Mouse (Mus musculus): Measurements from ENCODE around the gene Entpd8. TPM values are rescaled to one million over a fixed set of nuclear protein-coding genes. Genes with fewer than 3 reads are reported as not detected.

The Entpd8 gene
- polyA plus RNA-seq, 1 experiment from 2014 or later: 7.3 TPM

- H3K4me1 ChIP-seq (replicated peaks; ENCODE audit: control insufficient read depth, insufficient read depth, low read length): peaks cover 15% of the 10 kb centered on the region; the same call in 1 of the 2 replicates
- no peaks in the 10 kb centered on the region for H3K9me3 ChIP-seq (ENCODE audit: control insufficient read depth, low read length)
- WGBS: 66% methylated on average over 2 of the region's 2 CpGs
- DNase-seq (ENCODE audit: low spot score) (no peak), ATAC-seq (replicated peaks; ENCODE audit: low FRiP score, low TSS enrichment, low read depth) (no peak)
- no peak overlapping the region for H3K4me3 ChIP-seq (ENCODE audit: low read depth, low read length)
- H3K27ac ChIP-seq (ENCODE audit: low read depth): no peak overlapping the region
- H3K27me3 ChIP-seq (replicated peaks; ENCODE audit: control insufficient read depth, insufficient read depth, low read length): no peaks in the 10 kb centered on the region
- H3K36me3 ChIP-seq (ENCODE audit: control insufficient read depth, insufficient read depth, low read length): no peaks in the 10 kb centered on the region
- no peak overlapping the region for H3K9ac ChIP-seq (ENCODE audit: low read length)
- H3K4me2 ChIP-seq (ENCODE audit: low read length): no peak overlapping the region
Observed at GRCm38 (mm10) chr2:25122666-25123065, 42.6 kb downstream of the Entpd8 start.

GRCm38 (mm10) chr2:25123527-25123926, 43.4 kb downstream of the Entpd8 start:
- Histone ChIP-seq H3K36me3 (ENCODE audit: control insufficient read depth, insufficient read depth, low read length) (no peaks in the 10 kb centered on the region), H3K4me1 (replicated peaks; ENCODE audit: control insufficient read depth, insufficient read depth, low read length) (peaks cover 15% of the 10 kb centered on the region; the same call in 1 of the 2 replicates), H3K4me3 (ENCODE audit: low read depth, low read length) (no peak overlapping the region), H3K9ac (ENCODE audit: low read length) (no peak overlapping the region), H3K9me3 (ENCODE audit: control insufficient read depth, low read length) (no peaks in the 10 kb centered on the region), H3K27ac (ENCODE audit: low read depth) (no peak overlapping the region), H3K27me3 (replicated peaks; ENCODE audit: control insufficient read depth, insufficient read depth, low read length) (no peaks in the 10 kb centered on the region), H3K4me2 (ENCODE audit: low read length) (no peak overlapping the region)
- ATAC-seq (replicated peaks; ENCODE audit: low FRiP score, low TSS enrichment, low read depth) (no peak), DNase-seq (ENCODE audit: low spot score) (no peak)
- WGBS: 68% methylated on average over 5 of the region's 5 CpGs

GRCm38 (mm10) chr2:25124411-25124810, 44.3 kb downstream of the Entpd8 start:
- WGBS: 55% methylated on average over 3 of the region's 3 CpGs
- Histone ChIP-seq H3K4me1 (replicated peaks; ENCODE audit: control insufficient read depth, insufficient read depth, low read length) (peaks cover 15% of the 10 kb centered on the region; the same call in 1 of the 2 replicates), H3K4me2 (ENCODE audit: low read length) (no peak overlapping the region), H3K9ac (ENCODE audit: low read length) (no peak overlapping the region), H3K27me3 (replicated peaks; ENCODE audit: control insufficient read depth, insufficient read depth, low read length) (no peaks in the 10 kb centered on the region), H3K27ac (ENCODE audit: low read depth) (no peak overlapping the region), H3K9me3 (ENCODE audit: control insufficient read depth, low read length) (no peaks in the 10 kb centered on the region), H3K36me3 (ENCODE audit: control insufficient read depth, insufficient read depth, low read length) (no peaks in the 10 kb centered on the region), H3K4me3 (ENCODE audit: low read depth, low read length) (no peak overlapping the region)
- no peak for DNase-seq (ENCODE audit: low spot score)
- ATAC-seq (replicated peaks; ENCODE audit: low FRiP score, low TSS enrichment, low read depth): no peak

- H3K27me3 ChIP-seq (replicated peaks; ENCODE audit: control insufficient read depth, insufficient read depth, low read length): no peaks in the 10 kb centered on the region
- peaks cover 15% of the 10 kb centered on the region; the same call in 1 of the 2 replicates for H3K4me1 ChIP-seq (replicated peaks; ENCODE audit: control insufficient read depth, insufficient read depth, low read length)
- no peak overlapping the region for H3K4me2 ChIP-seq (ENCODE audit: low read length)
- no peak overlapping the region for H3K27ac ChIP-seq (ENCODE audit: low read depth)
- H3K4me3 ChIP-seq (ENCODE audit: low read depth, low read length): no peak overlapping the region
- no peak overlapping the region for H3K9ac ChIP-seq (ENCODE audit: low read length)
- H3K36me3 ChIP-seq (ENCODE audit: control insufficient read depth, insufficient read depth, low read length): no peaks in the 10 kb centered on the region
- H3K9me3 ChIP-seq (ENCODE audit: control insufficient read depth, low read length): no peaks in the 10 kb centered on the region
- ATAC-seq (replicated peaks; ENCODE audit: low FRiP score, low TSS enrichment, low read depth) (no peak), DNase-seq (ENCODE audit: low spot score) (no peak)
- 86% methylated on average over 6 of the region's 6 CpGs for WGBS
Observed at GRCm38 (mm10) chr2:25125146-25125545, 45.0 kb downstream of the Entpd8 start.

DNA sequence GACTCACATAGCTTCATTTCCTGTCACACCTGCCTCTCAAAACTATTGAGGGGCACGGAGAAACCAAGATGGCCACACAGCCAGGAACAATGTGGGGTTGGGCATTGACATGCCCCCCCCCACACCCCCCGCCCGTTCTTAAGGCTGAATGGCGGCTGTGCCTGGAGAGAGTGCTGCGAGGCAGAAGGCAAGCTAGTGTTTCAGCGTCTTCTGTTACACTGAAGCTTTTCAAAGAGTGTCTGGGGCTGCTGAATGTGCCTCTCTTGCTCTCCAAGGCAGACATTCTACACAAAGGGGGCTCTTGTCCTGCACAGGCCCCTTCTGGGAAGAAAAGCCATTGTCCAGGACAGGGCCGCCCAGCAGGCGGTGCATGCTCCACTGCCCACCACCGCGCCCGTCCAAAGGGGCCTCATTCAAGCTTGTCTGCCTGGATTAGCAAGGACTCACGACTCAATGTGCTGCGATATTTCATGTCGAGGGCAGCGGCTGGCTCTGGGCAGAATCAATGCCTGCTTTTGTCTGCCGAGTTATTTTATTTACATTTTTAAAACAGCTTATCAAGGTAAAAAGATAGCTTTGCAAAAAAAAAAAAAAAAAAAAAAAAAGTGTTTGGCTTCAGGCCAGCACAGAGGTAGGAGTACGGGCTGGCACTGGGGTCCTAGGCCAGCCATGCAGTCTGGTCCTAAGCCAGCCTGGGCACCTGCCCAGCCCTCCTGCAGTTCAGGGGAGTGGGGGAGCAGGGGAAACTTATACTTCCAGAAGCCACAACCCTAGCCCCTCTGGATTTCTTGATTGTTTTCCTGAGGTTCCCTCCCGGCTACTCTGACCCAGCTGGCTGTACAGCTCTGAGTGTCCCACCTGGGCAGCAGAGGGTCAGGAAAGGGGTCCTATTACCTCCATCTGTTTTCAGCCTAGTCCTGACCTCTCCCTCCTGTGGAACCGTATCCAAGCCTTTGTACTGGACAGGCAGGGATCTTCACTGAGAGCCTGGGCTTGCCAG, 46.2 kb downstream of the Entpd8 start:
- H3K4me3 ChIP-seq (ENCODE audit: low read depth, low read length): no peak overlapping the region
- H3K36me3 ChIP-seq (ENCODE audit: control insufficient read depth, insufficient read depth, low read length): no peaks in the 10 kb centered on the region
- WGBS: 50% methylated on average over 19 of the region's 19 CpGs
- no peak overlapping the region for H3K4me2 ChIP-seq (ENCODE audit: low read length)
- H3K27ac ChIP-seq (ENCODE audit: low read depth): peak overlapping the region; percentile 69
- peaks cover 15% of the 10 kb centered on the region; the same call in 1 of the 2 replicates for H3K4me1 ChIP-seq (replicated peaks; ENCODE audit: control insufficient read depth, insufficient read depth, low read length)
- DNase-seq (ENCODE audit: low spot score) (peak; percentile 68), ATAC-seq (replicated peaks; ENCODE audit: low FRiP score, low TSS enrichment, low read depth) (peak; percentile 51)
- no peaks in the 10 kb centered on the region for H3K27me3 ChIP-seq (replicated peaks; ENCODE audit: control insufficient read depth, insufficient read depth, low read length)
- no peaks in the 10 kb centered on the region for H3K9me3 ChIP-seq (ENCODE audit: control insufficient read depth, low read length)
- H3K9ac ChIP-seq (ENCODE audit: low read length): no peak overlapping the region

DNA sequence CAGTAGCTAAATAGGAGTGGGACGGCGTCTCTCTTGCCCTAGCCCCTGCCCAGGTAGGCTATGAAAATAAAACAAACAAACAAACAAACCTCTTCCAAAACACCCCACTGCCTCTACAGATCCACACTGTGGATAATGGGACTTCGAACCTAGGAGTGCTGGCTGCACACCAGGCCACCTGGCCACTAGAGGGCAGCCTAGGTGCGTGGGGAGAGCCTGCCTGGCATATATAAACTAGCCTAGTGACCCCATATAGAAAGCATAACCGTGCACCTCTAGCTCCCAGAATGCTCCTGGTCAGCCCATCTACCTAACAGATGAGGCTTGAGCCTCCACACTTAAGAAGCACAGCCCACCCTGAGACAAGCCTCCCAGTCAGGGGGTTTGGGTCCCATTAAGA, 47.1 kb downstream of the Entpd8 start:
- Histone ChIP-seq H3K4me3 (ENCODE audit: low read depth, low read length) (no peak overlapping the region), H3K9ac (ENCODE audit: low read length) (no peak overlapping the region), H3K4me1 (replicated peaks; ENCODE audit: control insufficient read depth, insufficient read depth, low read length) (peaks cover 15% of the 10 kb centered on the region; the same call in 1 of the 2 replicates), H3K36me3 (ENCODE audit: control insufficient read depth, insufficient read depth, low read length) (no peaks in the 10 kb centered on the region), H3K4me2 (ENCODE audit: low read length) (no peak overlapping the region), H3K27ac (ENCODE audit: low read depth) (no peak overlapping the region), H3K27me3 (replicated peaks; ENCODE audit: control insufficient read depth, insufficient read depth, low read length) (no peaks in the 10 kb centered on the region), H3K9me3 (ENCODE audit: control insufficient read depth, low read length) (no peaks in the 10 kb centered on the region)
- DNase-seq (ENCODE audit: low spot score) (peak; percentile 76), ATAC-seq (replicated peaks; ENCODE audit: low FRiP score, low TSS enrichment, low read depth) (peak; percentile 38; the same call in 1 of the 2 replicates)
- WGBS: 39% methylated on average over 5 of the region's 5 CpGs

DNA sequence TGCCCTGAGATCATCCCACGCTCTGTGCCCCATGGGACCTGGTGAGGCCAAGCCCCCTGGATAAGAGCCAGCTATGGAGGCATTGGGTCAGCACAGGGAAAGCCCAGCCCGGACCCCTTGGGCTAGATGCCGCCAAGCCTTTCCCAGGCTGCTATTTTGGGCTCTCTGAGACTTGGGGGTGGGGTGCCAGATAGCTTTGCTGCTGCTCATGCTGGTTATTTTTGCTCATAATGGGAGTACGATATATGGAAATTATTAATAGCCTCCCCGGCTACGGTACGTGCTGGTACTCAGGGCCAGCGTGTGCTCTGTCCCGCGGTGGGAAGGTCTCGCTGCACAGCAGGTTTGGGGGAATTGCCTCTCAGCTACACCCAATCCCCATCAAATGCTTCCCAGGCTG, 48.0 kb downstream of the Entpd8 start:
- no peak for ATAC-seq (replicated peaks; ENCODE audit: low FRiP score, low TSS enrichment, low read depth)
- WGBS: 75% methylated on average over 11 of the region's 11 CpGs
- peaks cover 15% of the 10 kb centered on the region; the same call in 1 of the 2 replicates for H3K4me1 ChIP-seq (replicated peaks; ENCODE audit: control insufficient read depth, insufficient read depth, low read length)
- H3K4me2 ChIP-seq (ENCODE audit: low read length): no peak overlapping the region
- no peak overlapping the region for H3K4me3 ChIP-seq (ENCODE audit: low read depth, low read length)
- no peak for DNase-seq (ENCODE audit: low spot score)
- no peaks in the 10 kb centered on the region for H3K9me3 ChIP-seq (ENCODE audit: control insufficient read depth, low read length)
- no peaks in the 10 kb centered on the region for H3K36me3 ChIP-seq (ENCODE audit: control insufficient read depth, insufficient read depth, low read length)
- no peak overlapping the region for H3K9ac ChIP-seq (ENCODE audit: low read length)
- no peak overlapping the region for H3K27ac ChIP-seq (ENCODE audit: low read depth)
- H3K27me3 ChIP-seq (replicated peaks; ENCODE audit: control insufficient read depth, insufficient read depth, low read length): no peaks in the 10 kb centered on the region

GRCm38 (mm10) chr2:25131601-25132000, 51.5 kb downstream of the Entpd8 start:
- H3K9ac ChIP-seq (ENCODE audit: low read length): no peak overlapping the region

More at GRCm38 (mm10) chr2:25131601-25132000, 51.5 kb downstream of the Entpd8 start:
- 82% methylated on average over 9 of the region's 9 CpGs for WGBS
- Histone ChIP-seq H3K36me3 (ENCODE audit: control insufficient read depth, insufficient read depth, low read length) (no peaks in the 10 kb centered on the region), H3K9me3 (ENCODE audit: control insufficient read depth, low read length) (no peaks in the 10 kb centered on the region), H3K4me1 (replicated peaks; ENCODE audit: control insufficient read depth, insufficient read depth, low read length) (peaks cover 2% of the 10 kb centered on the region; the same call in 1 of the 2 replicates), H3K4me3 (ENCODE audit: low read depth, low read length) (no peak overlapping the region), H3K4me2 (ENCODE audit: low read length) (no peak overlapping the region), H3K27me3 (replicated peaks; ENCODE audit: control insufficient read depth, insufficient read depth, low read length) (no peaks in the 10 kb centered on the region), H3K27ac (ENCODE audit: low read depth) (no peak overlapping the region)
- ATAC-seq (replicated peaks; ENCODE audit: low FRiP score, low TSS enrichment, low read depth) (no peak), DNase-seq (ENCODE audit: low spot score) (no peak)
